Mouse (Mus musculus): ENCODE results near the gene Syne2. TPM values are rescaled to one million over a fixed set of nuclear protein-coding genes. Genes with fewer than 3 reads are reported as not detected.
A peak's percentile ranks its signal among the peaks of the same experiment; 100 is the strongest.

Syne2 gene
- polyA plus RNA-seq, 3 experiments from 2014 or later, result 14.7 to 16.0 (median 15.6) TPM

- no peak for ATAC-seq
Measured at GRCm38 (mm10) chr12:76051879-76052278, 233.9 kb downstream of the Syne2 start.

GRCm38 (mm10) chr12:76054653-76055052 lies 236.7 kb downstream of the Syne2 start:
- no peak for ATAC-seq

DNA sequence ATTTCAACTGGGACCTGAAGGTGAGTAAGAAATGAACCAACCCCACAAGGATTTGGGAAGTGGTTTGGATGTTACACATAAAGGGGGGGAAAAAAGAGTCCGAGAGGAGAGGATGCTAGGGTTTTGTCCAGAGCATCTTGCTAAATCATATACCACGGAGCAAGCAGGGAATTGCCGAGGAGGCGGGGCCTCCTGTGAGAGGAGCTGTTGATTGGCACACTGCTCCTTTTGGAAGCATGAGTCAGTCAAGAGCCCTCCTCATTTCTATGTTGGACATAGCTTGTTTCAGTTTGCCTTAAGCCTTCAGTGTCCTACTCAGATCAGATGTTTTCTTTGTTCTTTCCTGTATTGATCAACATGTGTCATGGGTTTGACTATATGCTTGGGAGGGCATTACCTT lies 245.1 kb downstream of the Syne2 start:
- ATAC-seq, result no peak

GRCm38 (mm10) chr12:76070386-76070785 lies 252.5 kb downstream of the Syne2 start:
- no peak for ATAC-seq

GRCm38 (mm10) chr12:76071935-76072849 lies 254.3 kb downstream of the Syne2 start:
- no peak for ATAC-seq

DNA sequence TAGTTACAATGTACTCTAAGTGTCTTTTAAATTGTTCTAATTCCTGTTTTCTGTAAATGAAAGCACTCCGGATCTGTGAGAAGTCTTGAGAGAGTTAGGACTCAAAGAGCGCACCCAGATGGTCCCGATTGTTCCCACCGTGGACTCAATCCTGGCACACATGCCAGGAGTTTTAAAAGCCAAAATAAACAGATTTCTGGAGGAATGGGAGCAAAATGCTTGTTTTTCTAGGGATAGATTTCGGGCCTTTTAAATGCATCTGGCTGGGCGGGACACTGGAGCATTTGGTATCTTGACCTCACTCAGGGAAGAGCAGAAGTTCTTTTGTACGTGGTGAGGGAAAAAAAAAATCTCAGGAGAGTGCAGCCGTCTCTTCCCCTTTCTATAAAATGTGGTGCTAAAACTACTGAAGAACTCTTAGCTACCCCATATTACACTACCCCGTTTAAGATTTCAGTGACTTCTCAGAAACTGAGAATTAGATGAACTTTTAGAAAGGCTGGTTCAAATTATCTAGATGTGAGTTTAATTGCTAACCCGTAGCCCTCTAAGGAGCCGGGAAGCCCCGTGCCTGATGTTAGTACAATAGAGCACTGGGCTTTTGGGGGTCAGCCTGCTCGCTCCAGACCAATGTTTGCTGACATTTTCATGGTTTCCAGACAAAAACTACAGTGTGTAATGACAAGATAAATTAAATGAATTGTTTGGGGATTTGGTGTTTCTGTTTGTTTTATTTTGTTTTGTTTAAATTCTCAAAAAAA lies 255.3 kb downstream of the Syne2 start:
- ATAC-seq, result no peak

DNA sequence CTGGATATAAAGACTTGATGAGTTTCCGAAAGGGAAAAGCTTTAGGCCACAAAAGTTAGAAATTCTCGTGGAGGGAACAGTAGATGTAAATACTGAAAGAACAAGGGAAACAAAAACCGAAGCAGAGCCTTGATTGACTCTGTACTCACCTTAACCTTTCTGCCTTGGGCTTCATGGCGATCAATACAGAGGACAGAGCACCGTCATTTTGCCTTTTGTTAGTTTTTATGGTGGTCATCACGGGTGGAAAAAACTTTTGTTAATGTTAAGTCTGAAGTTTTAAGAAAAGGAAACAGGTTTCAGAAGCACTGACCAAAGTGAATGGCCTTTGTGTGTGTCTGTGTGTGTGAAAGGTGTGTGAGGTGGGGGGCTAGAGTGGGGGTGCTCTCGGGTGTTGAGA lies 256.0 kb downstream of the Syne2 start:
- no peak for ATAC-seq

DNA sequence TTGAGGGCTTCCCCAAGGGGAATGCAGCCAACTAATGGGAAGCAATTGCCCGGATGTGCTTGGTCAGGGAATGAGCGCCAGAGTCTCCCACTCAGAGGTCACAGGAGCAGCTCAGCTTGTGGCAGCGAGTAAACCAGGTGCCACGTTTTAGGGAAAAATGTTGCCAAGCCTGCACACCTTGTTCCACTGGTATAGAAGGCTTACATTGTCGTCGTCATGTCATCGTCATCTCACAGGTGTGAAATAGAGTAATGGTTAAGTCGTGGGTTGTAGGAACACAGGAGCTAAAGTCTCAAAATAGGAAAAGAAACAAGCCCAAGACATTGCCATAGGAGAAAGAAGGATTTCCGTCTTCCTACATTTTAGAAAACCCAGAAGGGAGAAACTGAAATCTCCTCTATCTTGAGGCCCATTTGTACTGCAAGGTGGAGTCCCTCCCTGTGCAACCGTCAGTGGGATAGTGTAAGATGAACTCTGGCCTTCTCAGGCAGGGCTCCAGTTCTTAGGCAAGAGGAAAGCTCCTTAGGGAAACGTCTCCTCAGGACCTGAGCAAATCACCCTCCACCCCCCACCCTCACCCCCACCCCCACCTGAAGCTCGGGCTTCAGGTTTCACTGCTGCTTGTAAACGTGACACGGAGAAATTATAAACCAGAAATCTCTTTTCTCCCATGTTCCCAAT lies 263.1 kb downstream of the Syne2 start:
- no peak for ATAC-seq

DNA sequence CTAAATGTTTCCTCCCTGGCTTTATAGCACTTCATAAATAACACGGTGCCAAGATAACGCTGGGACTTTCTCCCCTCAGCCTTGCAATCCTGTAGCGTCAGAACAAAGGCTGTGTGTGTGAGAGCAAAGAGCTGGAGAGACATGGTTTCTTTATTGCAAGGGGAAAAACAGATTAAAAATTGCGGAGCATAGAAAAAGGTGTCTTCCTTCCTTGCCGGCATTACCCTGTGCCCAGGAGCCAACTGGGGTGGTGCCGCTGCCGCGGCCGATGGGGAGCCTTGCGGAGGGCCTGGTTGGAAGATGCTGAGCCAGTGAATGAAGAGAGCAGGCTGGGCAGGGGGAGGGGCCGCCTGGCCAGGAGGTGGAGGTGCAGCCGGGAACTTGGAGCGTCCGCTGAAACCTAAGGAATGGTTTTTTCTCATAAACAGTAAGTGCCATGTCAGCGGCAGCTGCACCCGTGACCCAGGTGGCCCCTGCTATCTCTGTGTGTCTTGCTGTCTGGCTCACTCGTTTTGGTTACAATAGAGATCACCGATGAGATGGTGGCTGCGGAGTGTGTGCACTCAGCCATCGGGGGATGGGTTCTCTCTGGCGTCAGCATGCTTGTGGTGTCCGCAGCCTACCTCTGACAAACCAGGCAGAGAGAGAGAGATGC lies 263.8 kb downstream of the Syne2 start:
- no peak for ATAC-seq

GRCm38 (mm10) chr12:76085066-76085465 lies 267.1 kb downstream of the Syne2 start:
- ATAC-seq, result no peak

- ATAC-seq, result peak; percentile 89
Measured at GRCm38 (mm10) chr12:76085956-76086905, 268.3 kb downstream of the Syne2 start.

DNA sequence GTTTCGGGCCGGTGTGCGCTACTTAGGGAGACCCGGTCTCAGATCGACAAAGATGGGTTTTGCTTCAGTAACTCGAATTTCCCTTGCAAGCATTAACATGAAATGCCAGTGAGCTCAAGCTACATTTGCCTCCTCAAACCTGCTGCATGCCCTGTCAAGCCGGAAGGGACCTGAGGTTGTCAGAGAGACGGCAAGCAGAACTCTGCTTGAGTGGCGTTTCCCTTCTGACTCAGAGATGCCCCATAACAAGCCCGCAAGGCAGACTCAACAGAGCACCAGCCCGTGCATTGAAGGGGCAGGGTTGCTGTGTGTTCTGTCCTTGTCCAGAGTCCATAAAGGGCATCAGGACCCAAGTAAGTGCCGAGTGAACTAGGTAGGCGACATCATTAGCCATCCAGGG lies 269.1 kb downstream of the Syne2 start:
- ATAC-seq, result peak; percentile 83

GRCm38 (mm10) chr12:76092789-76093466 lies 275.0 kb downstream of the Syne2 start:
- no peak for ATAC-seq

DNA sequence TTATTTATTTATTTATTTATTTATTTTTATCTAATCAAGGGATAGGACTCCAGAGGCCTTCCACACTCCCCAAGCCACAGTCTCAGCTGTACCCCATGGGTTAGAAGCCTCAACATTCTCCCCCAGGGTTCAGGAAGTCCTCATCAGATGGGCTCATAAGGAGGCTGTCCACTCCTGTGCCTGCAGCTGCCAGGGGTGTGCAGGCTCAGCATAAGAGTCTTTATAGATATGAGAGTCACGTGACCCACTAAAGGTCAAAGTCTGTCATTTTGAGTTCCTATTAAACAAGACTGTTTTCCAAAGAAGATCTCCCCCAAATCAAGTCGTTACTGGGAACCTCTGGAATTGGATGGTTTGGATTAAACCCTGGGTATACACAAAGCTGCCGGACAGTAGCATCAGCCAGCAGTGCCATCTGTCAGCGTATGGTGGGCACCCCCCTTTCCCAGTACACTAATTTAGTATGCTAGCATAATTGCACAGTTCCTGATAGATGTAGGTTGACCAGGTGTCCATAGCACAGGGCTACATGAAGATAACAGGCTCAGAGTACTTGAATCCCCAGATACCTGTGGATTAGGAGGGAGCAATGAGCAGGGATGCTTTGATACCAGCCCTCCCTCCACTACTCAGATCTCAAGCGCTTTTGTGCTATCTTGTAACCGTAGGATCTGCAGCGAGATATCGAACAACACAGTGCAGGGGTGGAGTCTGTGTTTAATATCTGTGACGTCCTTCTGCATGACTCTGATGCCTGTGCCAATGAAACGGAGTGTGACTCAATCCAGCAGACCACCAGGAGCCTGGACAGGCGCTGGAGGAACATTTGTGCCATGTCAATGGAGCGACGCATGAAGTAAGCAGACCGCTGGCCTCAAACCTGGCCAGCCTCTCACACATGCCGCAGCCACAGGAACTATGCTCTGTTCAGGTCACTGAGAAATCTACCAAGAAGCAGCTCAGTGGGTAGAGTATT lies 276.0 kb downstream of the Syne2 start:
- no peak for ATAC-seq

DNA sequence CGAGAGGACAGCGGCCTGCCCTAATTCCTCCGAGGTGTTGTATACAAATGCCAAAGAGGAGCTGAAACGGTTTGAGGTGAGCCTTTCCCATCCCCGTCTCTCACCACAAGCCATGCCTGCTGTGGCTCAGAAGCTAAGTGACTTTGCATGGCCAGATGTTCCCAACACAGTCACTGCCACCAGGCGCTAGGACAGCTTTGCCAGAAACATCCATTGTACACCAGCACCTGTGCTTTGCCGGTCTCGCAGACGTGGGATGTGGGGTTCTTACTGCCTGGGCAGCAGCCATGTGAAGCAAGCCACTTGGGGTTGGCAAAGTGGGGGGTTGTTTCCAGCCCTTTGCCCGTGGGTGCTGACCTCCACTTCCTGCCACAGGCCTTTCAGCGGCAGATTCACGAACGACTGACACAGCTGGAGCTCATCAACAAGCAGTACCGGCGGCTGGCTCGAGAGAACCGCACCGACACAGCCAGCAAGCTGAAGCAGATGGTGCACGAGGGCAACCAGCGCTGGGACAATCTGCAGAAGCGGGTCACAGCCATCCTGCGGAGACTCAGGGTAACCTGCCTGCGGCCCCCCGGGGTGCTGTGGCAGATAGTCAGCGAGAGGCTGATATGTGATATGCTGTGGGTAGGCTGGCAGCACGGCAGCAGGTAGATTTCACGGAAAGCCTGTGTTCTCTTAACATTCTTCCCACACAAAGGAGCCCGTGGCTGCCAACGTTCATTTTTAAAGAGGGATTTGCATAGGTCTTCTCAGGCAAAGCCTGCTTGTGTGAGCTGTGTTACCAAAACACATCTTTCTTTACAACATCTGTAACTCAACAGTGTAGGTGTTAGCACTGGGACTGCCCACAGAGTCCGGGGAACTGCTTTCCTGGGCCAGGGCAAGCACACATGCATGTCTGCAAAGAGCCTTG lies 277.4 kb downstream of the Syne2 start:
- ATAC-seq, result peak; percentile 35

DNA sequence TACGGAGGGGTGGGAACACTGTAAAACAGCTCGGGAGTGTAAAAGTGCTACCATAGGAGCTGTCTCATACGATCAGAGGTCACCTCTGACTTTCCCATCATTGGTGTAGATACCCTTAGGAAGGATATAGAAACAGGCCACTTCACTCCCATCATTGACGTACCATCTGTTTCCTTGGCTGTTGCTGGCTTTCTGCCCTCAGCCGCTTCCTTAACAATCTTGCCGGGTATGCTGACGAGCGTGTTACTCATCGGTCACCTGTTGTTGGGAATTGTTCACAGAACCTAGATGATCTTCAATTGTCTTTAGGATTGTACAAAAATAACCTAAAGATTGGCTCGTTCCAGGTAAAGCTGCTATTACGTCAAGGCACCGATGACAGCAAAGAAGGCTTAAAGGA lies 284.7 kb downstream of the Syne2 start:
- no peak for ATAC-seq

DNA sequence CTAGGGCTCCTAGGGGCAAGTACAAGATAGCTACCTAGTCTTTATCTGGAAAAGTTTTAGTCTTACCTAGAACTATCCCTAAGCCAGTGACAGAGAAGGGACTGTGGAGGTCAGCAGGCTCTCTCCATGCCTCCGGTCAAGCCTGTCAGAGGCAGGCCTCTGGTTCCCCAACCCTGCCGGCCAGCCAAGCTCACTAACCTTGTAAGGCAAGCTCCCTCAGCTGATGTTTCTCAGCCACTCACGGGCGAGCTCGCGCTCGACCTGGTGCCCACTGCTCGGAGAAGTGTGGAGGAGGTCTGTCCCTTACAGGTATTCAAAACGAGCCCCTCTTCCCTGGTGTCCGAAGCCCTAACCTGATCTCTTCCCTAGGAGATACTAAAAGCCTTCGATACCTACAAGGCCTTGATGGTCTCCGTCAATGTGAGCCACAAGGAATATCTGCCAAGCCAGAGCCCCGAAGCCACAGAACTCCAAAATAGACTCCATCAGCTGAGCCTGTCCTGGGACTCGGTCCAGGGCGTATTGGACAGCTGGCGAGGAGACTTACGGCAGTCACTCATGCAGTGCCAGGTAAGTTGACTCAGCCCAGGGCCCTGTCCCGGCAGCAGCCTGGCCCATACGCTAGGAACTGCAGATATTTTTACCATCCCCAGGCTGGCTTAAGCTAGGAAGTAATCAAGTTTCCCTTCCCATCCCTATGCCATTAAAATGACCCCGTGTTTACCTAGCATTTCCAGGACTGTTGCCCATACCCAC lies 286.8 kb downstream of the Syne2 start:
- no peak for ATAC-seq
